Mouse (Mus musculus): Measurements from ENCODE around the gene Ky. TPM values are rescaled to one million over a fixed set of nuclear protein-coding genes. Genes with fewer than 3 reads are reported as not detected.

Ky gene
- total RNA-seq (2021): 1 to 10 TPM; 4.9 to 7.4 TPM
- long read RNA-seq, experiment 1, partial matches to known transcripts: 1 of 1 reads
- long read RNA-seq, experiment 1, other reads (novel, unspliced or antisense): 0 of 1 reads
- long read RNA-seq, experiment 2, full-length matches to known transcripts: 1 of 2 reads
- long read RNA-seq, experiment 2, partial matches to known transcripts: 0 of 2 reads
- long read RNA-seq, experiment 2, other reads (novel, unspliced or antisense): 1 of 2 reads

- no peak for DNase-seq (ENCODE audit: low spot score in 2 of 2)
These were observed at the start of gene Ky for GRCm38 (mm10) chr9:102505700-102506585. Ky (plus strand) TSS chr9:102505750.

- DNase-seq (ENCODE audit: low spot score in 2 of 2): no peak
These were observed 43.3 kb upstream of the Ky start for GRCm38 (mm10) chr9:102462251-102462650.

DNA sequence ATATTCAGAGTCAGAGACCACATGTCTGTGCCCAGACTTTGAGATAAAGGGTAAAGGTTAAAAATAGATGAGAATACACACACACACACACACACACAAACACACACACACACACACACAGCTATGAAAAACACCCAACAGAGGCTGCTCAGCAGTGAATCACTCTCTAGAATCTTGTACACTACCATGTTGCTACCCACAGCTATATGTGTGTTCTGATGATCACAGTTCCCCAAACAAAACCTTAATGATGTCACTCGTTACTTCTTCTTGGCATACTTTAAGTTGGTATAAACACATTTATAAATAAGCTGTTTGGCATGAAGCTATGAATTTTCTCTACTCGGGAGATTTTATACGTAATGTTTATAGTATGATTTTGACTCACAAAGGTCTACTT lies 40.5 kb upstream of the Ky start:
- no peak for DNase-seq (ENCODE audit: low spot score in 2 of 2)

- DNase-seq (ENCODE audit: low spot score in 2 of 2): no peak
These were observed 39.8 kb upstream of the Ky start for GRCm38 (mm10) chr9:102465726-102466125.

- DNase-seq (ENCODE audit: low spot score in 2 of 2): no peak
These were observed 35.3 kb upstream of the Ky start for GRCm38 (mm10) chr9:102470076-102470819.

- DNase-seq (ENCODE audit: low spot score in 2 of 2): no peak
These were observed 27.6 kb upstream of the Ky start for GRCm38 (mm10) chr9:102477767-102478450.

DNA sequence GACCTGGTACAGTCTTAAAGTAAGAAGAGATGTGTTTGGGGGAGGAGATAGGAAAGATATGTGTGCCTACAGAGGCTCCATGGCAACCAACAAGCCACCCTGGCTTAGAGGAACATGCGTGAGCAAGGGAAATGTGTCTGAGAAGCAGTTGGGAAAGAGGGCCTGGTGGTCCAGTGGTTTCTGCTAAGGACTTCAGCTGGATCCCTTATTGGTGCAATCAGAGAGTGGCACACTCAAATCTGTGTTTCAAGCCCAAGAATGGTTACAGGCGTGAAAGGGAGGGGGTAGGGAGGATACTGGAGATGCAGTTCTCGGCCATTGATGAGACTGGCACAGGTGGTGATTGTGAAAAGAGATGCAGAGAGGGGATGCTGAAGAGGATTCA lies 27.1 kb upstream of the Ky start:
- no peak for DNase-seq (ENCODE audit: low spot score in 2 of 2)

- DNase-seq (ENCODE audit: low spot score in 2 of 2): no peak
These were observed 26.5 kb upstream of the Ky start for GRCm38 (mm10) chr9:102479022-102479421.

GRCm38 (mm10) chr9:102492031-102492795 lies 13.3 kb upstream of the Ky start:
- DNase-seq (ENCODE audit: low spot score in 2 of 2): no peak

DNA sequence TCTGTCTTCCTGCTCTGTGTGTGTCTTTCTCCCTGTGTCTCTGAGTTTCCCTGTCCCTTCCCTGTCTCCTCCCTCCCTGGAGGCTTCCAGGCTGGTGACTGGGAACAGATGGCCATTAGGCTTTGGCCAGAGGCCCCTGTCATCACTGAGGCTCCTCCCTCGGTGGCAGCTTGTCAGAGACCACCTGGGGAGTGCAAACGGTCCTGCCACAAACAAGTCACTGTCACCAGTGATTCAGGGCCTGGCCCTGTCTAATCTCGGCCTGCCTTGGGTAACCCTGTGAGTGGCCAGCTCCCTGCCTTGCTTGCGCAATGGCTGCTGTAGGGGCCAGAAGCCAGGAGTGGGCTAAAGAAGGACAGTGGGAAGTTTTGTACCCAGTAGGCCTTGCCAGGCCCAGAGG lies 12.5 kb upstream of the Ky start:
- no peak for DNase-seq (ENCODE audit: low spot score in 2 of 2)

DNA sequence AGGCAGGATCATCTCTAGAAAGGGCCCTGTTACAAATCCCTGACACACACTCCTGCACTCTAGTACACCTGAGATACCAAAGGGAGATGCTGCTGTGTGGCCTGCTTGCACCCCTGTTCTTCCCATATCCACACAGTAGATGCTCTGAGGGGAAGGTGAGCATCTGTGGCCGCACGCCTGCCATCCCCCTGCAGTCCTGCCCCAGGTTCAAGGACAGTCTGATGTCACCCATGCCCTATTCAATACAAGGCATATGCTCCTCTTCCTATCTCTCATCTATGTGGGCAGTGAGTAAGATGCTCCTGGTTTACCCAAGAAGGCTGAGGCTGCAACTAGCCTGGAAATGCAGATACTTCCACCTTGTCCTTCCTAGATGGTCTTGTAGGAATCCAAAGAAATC lies 11.6 kb upstream of the Ky start:
- DNase-seq (ENCODE audit: low spot score in 2 of 2): no peak

DNA sequence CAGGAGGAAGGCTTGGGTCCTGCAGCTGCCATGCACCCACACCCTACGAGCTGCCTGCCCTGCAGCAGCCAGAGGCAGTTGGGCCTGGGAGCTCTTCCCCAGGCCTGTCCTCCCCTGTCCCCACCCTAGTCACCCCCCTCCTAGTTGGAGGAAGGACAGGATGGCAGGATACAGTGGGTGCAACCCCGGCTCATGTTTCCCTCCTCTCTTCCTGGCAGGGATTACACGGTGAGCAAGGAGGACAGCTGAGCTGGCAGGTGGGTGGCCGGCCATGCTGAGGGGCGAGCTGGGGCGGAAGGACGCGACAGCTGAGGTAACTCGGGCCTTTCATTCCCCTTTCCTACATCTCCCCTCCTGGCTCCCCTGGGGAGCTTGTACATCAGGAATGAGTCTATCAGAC lies 11.1 kb upstream of the Ky start:
- no peak for DNase-seq (ENCODE audit: low spot score in 2 of 2)

DNA sequence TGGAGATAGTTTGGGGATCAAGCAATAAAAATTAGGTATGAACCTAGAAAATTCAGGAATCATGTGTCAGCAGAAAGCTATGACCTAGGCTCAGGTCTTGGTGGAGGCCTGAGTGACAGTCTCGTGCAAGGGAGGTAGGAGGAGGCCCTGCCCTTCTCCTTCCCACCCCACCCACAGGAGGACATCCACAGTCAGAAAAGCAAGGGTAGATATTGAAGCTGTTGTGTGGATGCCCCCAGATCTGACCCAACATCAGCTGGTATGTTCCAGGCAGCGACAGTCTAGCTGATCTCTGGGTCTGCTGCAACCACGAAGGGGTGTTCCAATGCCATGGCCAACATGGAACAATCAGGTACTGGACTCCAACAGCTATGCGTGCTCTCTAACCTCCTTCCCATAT lies 10.3 kb upstream of the Ky start:
- no peak for DNase-seq (ENCODE audit: low spot score in 2 of 2)

DNA sequence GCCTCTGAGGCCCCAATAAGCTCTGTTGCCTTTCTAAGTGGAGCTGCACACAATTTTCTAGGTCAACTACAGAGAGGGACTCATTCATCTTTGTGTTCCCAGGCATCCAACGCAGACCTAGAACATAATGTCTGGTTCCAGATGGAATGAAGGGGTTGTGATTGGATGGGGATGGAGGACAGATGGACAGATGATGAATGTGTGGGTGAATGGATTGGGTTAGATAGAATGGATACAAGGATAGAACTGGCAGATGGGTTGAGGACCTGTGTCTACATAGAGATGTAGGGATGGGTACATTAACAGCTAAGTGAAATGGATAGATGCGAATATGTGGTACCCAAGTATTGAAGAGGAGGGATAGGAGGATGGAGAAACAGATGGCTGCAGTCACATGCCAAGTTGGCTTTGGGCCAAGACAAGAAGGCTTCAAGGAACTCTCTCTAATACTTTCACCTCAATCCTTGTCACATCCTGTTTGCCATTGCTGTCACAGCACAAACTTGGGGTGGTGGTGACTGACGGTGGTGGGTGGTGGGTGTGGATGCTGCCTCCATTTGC lies 9.0 kb upstream of the Ky start:
- DNase-seq (ENCODE audit: low spot score in 2 of 2): peak; percentile 65 to 87

GRCm38 (mm10) chr9:102497089-102497690 lies 8.4 kb upstream of the Ky start:
- DNase-seq (ENCODE audit: low spot score in 2 of 2): no peak

DNA sequence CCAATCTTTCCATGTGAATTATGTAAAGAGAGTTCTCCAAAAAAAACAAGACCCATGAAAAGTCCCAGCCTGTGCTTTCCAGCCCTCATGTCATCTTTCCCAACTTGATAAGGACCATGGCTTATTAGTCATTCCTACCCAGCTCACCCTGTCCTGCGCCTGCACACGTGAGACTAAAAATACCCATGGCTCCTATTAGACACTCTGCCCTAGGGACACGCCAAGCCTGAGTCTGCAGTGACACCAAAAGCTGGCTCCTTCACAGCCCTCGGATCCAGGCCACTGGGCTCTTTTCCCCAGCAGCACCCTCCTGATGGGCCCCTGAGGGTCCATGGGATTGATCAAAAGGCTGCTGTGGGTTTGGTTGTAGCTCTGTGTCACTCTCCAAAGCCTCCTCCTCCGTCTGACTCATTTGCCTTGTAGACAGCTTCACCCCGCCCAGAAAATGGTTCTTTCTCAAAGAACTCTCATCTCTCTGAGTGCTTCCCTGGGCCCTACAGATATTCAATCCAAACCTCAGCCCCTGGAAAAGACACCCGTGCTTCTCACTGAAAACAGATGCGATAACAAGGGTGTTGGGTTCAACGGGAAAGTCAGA lies 7.6 kb upstream of the Ky start:
- DNase-seq (ENCODE audit: low spot score in 2 of 2): no peak

DNA sequence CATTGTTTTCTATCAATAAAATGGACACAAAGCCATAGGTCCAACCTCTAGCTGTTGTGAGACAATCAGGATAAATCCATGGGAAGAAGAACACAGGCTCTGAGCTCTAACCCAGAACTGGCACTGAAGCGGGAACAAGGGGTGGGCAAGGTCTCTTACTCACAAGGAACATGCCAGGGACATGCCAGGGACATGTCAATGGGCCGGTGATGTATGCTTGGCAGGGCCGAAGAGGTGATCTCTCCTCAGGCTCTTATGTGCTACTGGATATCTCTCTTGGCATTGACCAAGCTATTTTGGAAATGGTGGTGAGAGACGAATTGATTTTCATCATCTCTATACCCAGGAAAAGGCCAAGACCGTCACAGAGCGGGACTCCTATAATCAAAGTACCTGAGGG lies 6.8 kb upstream of the Ky start:
- no peak for DNase-seq (ENCODE audit: low spot score in 2 of 2)

- peak; percentile 70 to 84 for DNase-seq (ENCODE audit: low spot score in 2 of 2)
These were observed 6.3 kb upstream of the Ky start for GRCm38 (mm10) chr9:102499266-102499665.

GRCm38 (mm10) chr9:102499746-102500145 lies 5.8 kb upstream of the Ky start:
- no peak for DNase-seq (ENCODE audit: low spot score in 2 of 2)

DNA sequence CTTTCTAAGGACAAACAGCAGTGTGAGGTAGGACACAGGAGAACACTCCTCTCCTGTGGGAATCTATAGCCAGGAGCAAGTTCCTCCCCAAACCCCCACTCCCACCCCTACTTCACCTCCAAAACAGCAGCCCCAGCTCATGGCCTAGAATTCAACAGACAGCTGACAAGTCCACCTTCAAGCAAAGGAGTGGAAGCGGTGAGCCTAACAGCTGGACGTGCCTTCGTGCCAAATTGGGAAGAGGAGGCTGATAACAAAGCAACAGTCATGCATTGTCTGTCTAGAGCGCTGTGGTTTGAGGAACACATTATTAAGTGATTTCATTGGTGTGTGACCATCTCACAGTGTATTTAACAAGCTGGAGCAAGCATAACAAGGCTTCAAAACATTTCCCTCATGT lies 4.4 kb upstream of the Ky start:
- DNase-seq (ENCODE audit: low spot score in 2 of 2): no peak

All from layer of hippocampus, postnatal 14 days (tissue).